Mouse (Mus musculus): ENCODE data around the gene Colgalt2.
A peak's percentile ranks its signal among the peaks of the same experiment; 100 is the strongest.

The Colgalt2 gene

DNA sequence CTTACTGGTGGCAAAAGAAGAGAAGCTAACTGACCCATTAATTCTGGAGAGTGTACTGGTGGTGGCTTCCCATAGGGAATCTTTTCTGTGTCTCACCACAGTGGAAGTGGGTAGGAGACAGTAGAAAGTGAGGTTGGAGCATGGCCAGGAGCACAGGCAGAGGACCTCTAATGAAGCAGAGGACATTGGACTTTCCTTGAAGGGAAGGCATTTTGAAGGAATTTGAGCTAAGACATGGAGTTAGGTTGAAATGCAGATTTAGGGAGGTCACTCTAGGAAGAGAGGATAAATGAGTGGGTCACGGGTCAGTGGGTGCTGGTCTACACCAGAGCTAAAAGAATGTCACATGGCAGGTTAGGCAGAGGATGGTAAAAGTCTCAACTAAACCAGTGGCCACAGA lies 91.2 kb downstream of the Colgalt2 start:
- no peak for DNase-seq (ENCODE audit: inconsistent ontology term)

DNA sequence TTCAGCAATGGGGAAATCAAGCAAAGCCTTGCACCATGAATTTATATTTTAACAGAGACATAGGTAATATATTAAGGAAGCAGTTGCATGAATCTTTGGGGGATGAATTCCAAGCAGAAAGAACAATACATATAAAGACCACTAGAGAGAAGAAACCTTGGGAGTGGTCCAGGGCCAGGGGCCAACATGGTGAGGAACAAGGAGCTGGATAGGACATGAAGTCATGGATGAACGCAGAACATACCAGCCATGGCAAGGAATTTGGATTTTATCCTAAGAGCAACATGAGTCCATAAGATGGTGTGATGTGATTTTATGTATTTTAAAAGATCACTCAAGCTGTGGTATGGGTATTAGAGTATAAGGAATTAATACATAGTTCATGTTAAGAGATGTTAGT lies 92.6 kb downstream of the Colgalt2 start:
- DNase-seq (ENCODE audit: inconsistent ontology term): no peak

DNA sequence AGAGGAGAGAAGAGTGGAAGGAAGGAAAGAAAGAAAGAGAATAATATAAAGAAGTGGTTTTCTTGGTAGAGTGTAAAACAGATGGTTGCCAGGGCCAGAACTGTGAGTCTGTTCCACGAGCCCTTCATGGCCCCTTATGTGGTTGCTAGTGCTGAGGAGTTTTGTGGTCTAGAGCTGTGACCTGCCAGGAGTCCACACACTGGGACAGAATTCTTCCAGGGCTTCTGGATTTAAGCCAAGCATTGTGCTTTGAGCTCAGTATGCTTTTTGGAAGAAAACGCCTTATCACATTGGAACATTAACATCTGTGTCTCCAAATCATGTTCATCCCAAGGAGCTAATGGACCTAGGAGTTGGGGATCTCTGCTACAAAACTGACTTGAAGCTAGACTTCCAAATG lies 97.2 kb downstream of the Colgalt2 start:
- peak; percentile 48 for DNase-seq (ENCODE audit: inconsistent ontology term)

DNA sequence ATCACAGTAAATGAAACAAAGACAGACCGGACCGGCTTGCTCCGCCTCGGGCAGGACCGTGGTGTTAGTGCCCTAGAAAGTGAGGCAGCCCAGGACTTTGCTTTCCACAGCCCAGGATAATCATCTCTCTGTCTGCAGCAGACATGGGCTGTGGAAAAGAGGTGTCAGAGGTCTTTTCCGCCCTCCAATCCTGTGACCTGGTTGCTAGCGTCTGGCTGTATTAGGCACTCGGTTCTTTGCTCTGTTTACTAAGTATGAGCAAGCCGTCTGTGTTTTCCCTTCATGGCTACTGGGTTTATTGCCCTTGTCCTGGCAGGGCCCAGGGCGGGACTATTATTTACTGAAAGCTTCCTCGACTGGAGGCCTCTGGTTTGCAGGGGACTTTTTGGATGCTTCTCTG lies 98.0 kb downstream of the Colgalt2 start:
- peak; percentile 45 for DNase-seq (ENCODE audit: inconsistent ontology term)

DNA sequence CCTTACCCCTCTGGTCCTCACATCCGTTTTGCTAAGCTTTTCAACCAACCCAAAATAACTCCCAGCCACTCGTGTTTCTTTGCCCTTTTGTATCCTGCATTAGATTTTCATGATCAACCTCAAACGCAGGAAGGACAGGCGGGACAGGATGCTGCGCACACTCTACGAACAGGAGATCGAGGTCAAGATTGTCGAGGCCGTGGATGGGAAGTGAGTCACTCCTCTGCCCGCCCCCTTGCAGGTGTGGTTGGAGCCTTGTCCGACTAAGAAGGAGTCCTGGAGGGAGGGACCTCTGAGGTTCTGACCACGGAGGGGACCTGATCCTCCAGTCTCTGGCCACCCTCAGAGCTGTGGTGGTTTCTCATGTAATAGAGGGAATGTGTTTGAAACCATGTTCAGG lies 100.2 kb downstream of the Colgalt2 start:
- no peak for DNase-seq (ENCODE audit: inconsistent ontology term)

DNA sequence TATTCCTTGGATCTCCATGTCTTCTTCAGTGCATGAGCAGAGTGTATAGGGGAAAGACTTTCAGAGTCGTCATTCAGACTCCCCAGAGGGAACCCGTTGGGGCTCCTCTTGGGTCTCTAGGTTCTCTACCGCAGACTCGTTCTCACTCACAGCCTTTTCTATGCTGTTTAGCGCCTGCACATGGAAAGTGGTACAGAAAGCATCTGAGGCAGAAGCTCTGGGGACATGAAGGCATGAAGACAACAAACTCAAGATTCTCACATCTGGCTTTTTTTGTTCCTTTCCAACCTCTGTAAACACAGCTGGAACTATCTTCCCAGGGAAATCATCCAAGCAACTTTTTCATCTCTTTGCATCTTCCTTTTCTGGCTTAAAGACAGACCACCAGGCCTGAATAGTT lies 106.5 kb downstream of the Colgalt2 start:
- no peak for DNase-seq (ENCODE audit: inconsistent ontology term)

DNA sequence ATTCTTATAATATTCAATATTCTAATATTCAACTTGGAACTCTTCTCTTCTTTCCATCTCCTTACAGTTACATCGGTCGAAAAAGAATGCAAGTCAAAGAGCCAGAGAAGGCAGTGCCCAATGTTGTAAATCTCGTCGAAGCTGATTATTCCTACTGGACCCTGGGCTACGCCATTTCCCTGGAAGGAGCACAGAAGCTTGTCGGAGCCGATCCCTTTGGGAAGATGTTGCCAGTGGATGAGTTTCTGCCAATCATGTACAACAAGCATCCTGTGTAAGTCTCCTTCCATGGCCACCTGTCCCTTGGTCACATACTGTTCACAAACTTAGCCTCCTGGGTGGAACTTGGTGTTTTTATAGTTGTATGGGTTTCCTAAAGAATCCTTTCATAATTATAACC lies 107.1 kb downstream of the Colgalt2 start:
- DNase-seq (ENCODE audit: inconsistent ontology term): no peak

DNA sequence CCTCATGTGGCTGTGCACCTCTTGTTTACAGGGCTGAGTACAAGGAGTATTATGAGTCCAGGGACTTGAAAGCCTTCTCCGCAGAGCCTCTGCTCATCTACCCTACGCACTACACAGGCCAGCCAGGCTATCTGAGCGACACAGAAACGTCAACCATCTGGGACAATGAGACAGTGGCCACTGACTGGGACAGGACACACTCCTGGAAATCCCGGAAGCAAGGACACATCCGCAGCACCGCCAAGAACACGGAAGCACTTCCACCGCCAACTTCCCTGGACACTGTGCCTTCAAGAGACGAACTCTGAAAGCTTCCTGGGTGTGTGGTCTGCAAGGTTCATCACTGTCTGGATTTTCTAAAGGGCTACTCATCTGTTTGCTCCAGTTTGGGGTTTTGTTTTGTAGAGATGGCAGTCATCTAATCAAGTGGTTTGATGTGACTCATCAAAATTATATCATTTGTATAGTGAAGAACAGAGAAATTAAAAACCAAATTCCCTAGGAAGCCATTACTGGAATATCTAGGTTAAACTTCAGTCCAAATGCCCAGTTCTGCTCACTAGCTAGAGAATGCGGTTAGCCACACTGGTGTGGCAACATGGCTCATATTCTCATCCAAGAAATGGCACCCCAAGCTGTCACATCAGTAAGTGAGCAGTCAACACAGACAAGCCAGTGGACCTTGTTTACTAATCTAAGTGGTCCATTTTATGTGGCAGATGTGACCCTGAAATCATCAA lies 109.0 kb downstream of the Colgalt2 start:
- DNase-seq (ENCODE audit: inconsistent ontology term): peak; percentile 94

DNA sequence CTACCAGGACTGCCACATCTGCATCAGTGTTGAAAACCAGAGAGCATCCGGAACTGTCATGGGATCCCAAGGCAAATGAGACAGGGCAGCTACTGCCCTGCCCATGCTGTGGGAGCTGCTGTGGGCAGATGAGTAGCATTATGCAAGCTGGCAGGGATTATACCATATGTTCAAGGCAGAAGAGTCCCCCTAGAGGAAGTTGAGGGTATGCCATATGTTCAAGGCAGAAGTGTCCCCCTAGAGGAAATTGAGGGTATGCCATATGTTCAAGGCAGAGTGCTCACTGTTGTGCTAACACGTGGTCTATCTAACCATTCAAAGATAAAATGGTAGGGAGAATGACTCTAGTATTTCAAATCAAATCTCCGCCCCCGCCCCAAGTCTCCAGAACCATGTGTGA lies 111.6 kb downstream of the Colgalt2 start:
- DNase-seq (ENCODE audit: inconsistent ontology term): no peak

DNA sequence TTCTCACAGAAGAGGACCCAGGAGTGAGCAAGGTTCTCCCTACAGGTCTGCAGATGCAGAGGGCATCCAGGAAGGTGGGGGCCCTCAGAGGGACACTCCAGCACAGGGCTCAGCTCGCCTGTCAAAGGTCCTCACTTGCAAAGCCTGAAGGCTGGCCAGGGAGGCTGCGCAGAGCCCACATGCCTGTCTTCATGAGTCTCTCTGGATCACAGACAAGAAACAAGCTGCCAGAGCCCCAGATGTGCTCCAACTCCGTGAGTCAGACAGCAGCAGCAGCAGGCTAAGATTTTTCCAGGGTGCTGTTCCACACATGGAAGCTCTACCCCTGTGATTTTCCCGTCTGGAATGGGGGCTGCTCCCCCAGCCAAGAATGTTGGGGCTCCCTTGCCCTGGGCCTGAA lies 114.6 kb downstream of the Colgalt2 start:
- no peak for DNase-seq (ENCODE audit: inconsistent ontology term)

DNA sequence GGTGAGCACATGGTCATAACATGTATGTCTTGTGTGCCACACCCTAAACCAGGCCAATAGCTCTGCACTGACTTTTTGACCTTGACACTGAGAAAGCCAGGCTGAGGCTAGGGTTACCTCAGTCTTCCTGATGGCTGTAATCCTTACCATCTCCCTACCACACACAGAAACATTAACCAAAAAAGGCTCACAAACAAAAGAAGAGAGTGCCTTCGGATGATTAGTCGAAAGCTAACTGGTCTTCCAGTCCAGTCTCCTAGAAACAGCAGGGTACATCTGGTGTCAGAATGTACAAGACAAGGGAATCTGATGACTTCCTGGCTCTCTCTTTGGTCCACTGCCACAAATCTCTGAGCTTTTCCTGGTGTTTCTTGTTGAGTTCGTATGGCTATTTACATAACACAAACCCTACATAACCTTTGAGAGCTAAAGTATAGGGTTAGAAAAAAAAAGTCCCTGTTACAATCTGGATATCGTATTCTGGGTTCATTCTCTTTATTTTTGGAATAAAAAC lies 117.5 kb downstream of the Colgalt2 start:
- no peak for DNase-seq (ENCODE audit: inconsistent ontology term)

DNA sequence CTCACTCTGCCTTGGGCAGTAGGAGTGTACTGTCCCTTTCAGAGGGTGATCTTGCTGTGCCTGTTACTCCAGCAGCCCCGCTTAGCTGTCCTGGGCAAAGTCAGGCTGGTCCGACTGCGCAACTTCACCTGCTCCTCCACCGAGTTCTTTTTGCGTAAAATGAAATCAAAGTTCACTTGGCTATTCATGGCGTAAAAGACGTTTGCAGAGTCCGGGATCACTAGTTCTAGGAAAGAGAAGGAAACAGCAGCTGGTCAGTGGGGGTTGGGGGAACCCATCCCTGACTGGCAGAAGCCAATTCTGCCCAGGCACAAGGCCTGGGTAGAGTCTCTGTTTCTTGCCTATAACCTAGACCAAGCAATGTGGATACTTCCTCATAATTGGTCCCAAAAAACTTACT lies 119.3 kb downstream of the Colgalt2 start:
- DNase-seq (ENCODE audit: inconsistent ontology term): no peak

DNA sequence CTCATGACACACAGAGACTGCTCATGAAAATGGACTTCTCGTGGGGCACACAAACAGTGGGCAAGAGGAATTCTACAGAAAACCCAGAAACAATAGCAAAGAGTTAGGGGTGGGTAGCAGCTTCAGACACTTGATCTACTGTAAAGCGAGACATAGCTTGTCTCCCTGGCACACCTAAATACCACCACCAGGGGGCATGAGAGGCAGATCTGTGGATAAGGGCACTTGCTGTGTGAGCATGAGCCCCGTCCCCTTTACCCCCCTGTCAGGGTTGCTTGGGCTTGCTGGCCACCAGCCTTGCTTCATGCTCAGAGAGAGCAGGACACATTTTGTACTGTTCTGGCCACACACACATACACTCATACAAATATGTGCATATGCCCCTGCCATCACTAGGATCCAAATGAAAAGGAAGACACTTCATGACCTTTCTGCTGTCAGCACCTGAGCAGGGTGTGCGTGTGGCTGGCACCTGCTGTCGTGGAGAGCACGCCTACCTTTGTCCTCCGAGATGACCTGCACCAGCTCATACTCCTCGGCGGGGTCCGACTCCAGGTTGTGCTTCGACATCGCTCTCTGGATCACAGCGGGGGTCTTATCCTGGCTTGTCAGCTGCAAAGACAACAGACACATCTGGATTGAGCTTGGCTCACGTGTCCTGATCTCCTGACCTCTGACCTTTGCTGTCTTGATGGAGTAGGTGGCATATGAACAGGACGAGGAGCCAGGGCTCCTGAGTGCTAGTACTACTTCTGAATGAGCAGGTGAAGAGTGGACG lies 121.4 kb downstream of the Colgalt2 start:
- DNase-seq (ENCODE audit: inconsistent ontology term): no peak

DNA sequence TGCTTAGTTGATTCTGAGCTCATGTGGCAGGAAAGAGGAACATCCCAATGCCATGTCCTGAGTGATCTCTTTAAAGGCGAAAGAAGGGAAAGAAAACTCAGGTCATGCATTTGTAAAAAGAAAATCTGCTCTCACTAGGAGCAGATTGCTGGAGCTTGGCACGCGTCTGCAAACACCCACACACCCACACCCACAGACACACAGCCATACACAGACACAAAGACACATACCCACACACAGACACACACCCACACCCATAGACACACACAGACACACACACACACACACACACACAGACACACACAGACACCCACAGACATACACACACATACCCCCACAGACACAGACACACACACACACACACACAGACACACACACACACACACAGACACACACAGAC lies 122.6 kb downstream of the Colgalt2 start:
- DNase-seq (ENCODE audit: inconsistent ontology term): no peak

DNA sequence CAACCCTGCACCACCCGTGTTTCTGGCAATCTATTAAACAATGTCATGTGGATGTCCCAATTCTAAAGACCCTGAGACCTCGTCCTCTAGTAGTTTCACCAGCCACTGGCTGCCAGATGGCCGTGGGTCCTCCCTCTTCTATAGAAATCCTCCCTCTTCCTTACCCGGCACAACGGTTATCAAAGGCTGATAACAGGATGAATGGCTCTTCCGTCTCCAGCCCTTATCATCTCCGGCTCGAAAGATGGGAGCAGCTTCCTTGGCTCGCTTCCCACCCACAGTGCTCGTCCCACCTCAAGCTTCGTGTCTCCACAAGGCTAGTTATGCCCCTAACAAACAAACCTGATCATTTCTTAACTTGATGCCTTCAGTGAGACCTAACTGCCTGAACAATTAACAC lies 123.7 kb downstream of the Colgalt2 start:
- DNase-seq (ENCODE audit: inconsistent ontology term): no peak

DNA sequence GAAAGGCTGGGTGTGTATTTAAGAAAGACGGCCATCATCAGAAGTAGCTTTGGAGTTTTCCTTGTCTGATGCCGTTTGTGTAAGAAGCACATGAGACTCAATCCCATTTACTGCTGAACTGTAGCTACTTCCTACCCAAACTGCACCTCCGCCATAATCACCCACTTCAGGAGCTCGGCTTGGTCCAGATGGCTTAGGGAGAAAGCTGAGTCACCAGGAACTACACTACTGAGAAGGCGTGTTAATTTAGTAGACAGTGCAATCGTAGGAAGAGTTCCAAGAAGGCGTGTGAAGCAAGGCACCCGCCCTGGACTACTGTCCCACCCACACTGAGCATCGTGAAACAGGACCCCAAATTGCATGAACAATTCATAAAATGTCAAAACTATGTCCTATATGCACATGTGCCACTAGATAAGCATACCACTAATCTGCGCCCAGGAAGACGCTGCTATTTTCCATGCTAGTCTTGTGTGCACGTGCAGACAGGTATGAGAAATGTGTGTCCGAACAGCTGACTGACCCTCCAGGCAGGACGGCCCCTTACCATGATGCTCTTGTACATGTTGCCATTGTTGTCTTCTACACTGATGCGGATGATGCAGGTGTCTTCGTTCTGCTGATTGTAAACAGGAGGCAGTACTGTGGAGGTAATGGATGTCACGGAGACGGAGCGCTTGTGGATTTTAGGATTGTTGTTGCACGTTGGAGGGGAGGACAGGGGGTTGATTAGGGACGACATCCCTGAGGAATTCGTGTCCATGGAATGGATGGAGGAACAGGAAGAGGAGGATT lies 124.7 kb downstream of the Colgalt2 start:
- DNase-seq (ENCODE audit: inconsistent ontology term): no peak

DNA sequence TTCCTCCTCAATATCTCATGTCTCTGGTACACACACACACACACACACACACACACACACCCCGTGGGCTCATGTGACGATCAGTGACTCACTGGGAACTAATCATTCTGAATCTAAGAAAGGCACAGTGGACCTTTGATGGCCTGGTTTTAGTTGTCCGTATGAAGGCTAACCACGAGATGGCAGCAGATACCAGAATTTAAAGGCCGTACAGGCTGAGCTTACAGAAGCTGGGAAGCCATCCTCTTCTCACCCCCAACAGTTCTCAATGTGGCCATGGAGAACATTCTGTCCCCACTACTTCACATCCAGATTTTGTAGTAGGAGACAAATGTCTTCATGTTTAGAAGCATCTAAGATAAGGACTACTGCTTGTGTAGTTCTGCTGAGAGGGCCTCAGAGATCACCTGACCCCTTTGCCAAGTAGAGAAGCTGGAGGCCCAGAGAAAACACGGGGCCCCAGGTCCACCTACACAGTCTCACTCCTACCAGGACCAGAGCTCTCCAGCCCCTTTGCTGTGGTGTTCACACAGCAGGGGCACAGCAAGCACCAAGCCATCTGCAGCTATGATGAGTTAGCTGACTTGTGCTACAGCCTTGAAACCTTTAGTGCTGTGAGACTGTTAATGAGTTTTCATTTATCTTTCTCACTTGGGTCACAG lies 125.5 kb downstream of the Colgalt2 start:
- peak; percentile 85 for DNase-seq (ENCODE audit: inconsistent ontology term)

DNA sequence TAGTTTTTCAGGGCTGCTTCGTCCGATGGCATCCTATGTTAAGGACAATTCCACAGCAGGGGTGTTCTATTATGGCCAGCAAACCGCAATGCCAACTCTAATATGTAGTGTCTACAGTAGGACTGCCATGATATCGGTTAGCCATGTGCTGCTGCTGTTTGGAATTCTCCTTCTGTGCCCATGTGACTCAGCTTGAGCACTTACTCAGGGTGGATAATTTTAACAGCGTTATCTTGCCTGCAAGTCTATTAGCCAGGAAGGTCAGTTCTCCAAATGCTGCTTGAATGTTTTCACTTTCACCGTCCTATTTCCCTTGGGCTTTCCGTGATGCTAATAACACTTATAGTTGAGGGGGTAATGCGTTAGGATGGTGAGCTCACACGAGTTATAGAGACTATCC lies 126.5 kb downstream of the Colgalt2 start:
- DNase-seq (ENCODE audit: inconsistent ontology term): no peak

DNA sequence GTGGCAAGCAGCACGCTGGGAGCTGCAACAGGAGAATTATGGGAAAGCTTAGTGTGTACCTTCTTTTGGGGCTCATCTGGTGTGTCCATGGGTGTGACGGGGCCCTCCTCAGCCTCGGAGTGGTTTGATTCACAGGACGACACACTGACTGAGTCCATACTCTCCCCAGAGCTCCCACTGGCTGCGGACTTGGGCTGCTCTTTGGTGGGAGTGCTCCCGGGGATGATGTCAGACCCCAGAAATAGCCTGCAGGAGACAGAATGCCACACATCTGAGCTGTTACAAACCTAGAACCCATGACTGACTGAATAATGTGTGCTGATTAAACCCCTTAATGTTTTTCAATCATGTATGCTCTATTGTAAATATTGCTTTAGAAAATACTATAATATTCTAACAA lies 128.6 kb downstream of the Colgalt2 start:
- no peak for DNase-seq (ENCODE audit: inconsistent ontology term)

DNA sequence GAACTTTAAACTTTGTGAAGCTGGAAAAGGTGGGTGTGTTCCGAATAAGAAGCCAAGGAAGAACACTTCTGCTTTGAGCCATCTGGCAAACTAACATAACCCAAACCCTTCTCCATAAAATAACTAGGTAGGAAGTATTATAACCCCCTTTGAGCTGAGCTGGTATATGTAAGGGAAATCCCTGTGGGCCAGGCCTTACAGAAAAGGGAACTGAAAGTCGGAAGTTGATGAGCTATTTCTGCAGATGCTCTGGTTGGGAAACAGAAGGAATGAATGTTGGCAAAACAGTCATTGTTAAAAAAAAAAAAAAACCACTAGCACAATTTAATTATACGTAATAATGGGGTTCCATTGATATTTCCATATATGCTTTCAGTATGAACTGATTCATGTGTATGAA lies 129.1 kb downstream of the Colgalt2 start:
- DNase-seq (ENCODE audit: inconsistent ontology term): no peak

DNA sequence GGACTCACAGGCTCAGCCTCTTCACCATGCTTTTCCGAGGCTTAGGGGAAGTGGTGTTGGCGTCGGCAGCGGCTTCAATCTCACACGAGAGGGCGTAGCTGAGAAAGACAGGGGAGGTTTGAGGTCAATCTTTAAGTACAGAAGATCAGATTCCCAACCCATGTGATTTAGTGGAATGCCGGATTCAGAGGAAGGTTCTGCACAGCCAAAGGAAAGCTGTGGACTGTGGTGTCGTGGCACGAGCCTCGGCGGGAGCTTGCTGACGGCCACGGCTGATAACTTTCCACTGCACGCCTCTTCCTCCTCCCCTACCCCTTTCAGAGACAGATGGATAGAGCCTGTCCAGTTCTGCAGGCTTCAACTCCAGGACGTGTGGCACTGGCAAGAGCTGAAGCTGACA lies 131.9 kb downstream of the Colgalt2 start:
- no peak for DNase-seq (ENCODE audit: inconsistent ontology term)

DNA sequence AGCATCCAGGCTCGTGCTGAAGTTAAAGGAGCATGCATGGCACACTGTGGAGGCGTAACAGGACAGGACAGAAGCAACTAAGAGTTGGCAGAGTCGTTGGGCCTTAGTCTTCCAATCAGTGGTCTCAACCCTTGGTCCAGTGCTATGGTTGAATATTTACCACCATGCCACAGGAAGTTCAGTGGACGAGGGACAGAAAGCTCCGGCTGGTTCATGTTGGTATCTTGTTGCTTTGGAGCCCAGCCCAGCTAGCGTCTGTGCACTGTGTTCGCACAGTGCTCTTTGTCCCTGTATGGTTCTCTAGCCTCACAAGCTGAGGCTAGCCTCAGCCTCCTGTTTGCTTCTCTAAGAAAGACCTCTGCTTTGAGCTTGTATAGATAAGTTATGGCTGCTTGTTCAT lies 134.9 kb downstream of the Colgalt2 start:
- no peak for DNase-seq (ENCODE audit: inconsistent ontology term)

All from Muller cell, postnatal 12 days (primary cell).